Mouse (Mus musculus): ENCODE measurements around the gene Srm. TPM values are rescaled to one million over a fixed set of nuclear protein-coding genes. Genes with fewer than 3 reads are reported as not detected.

Gene Srm
- polyA plus RNA-seq, 1 experiment: 44.5 TPM

- Histone ChIP-seq H3K4me1 (ENCODE audit: control insufficient read depth, insufficient read depth, insufficient read length, low read length) (peaks cover 13% of the 10 kb centered on the region), H3K27me3 (ENCODE audit: control insufficient read depth, insufficient read depth, low read length) (no peaks in the 10 kb centered on the region), H3K36me3 (ENCODE audit: control insufficient read depth, insufficient read depth, low read length) (no peaks in the 10 kb centered on the region), H3K27ac (ENCODE audit: insufficient read depth, low read depth, low read length) (0 out of 2 replicates have a peak within 1 kb of the TSS, but pooled peaks have one; percentile 2), H3K4me3 (ENCODE audit: low read depth, low read length) (peak within 1 kb of the TSS; percentile 33)
- 52% methylated on average over 15 of the region's 15 CpGs for WGBS
- TF ChIP-seq CTCF (IDR thresholded peaks at IDR 0.05; ENCODE audit: extremely low read depth, insufficient read length, insufficient replicate concordance, low read depth, low read length) (no peak), POLR2A (IDR thresholded peaks at IDR 0.05; ENCODE audit: low read depth, low read length) (no peak; the same call in 1 of the 2 replicates)
Observed at GRCm38 (mm10) chr4:148643291-148644156, 52.2 kb downstream of the Srm start, which contains the start of gene Gm572. Gm572 (plus strand) TSS chr4:148643317.

- H3K4me3 ChIP-seq (ENCODE audit: low read depth, low read length): peak overlapping the region; percentile 33
- TF ChIP-seq CTCF (IDR thresholded peaks at IDR 0.05; ENCODE audit: extremely low read depth, insufficient read length, insufficient replicate concordance, low read depth, low read length) (peak; percentile 93; the same call in 1 of the 2 replicates), POLR2A (IDR thresholded peaks at IDR 0.05; ENCODE audit: low read depth, low read length) (no peak)
- H3K36me3 ChIP-seq (ENCODE audit: control insufficient read depth, insufficient read depth, low read length): no peaks in the 10 kb centered on the region
- H3K4me1 ChIP-seq (ENCODE audit: control insufficient read depth, insufficient read depth, insufficient read length, low read length): peaks cover 13% of the 10 kb centered on the region
- H3K27me3 ChIP-seq (ENCODE audit: control insufficient read depth, insufficient read depth, low read length): no peaks in the 10 kb centered on the region
- 0 out of 2 replicates have a peak overlapping the region, but pooled peaks have one; percentile 2 for H3K27ac ChIP-seq (ENCODE audit: insufficient read depth, low read depth, low read length)
- 5% methylated on average over 9 of the region's 9 CpGs for WGBS
Observed at GRCm38 (mm10) chr4:148644157-148644511, 52.8 kb downstream of the Srm start.

Other genes starting within 250 kb of the Srm start
- 8.5 and 10.5 TPM in 2 replicates for gene Ubiad1, start 146.7 kb upstream of the Srm start, polyA plus RNA-seq (2012; rRNA removed)
- gene Mtor, start 142.9 kb upstream of the Srm start, polyA plus RNA-seq (2012; rRNA removed): 7.6 and 16.0 TPM in 2 replicates
- gene Angptl7, start 91.0 kb upstream of the Srm start, polyA plus RNA-seq (2012; rRNA removed): 0.33 TPM in 1 of 2 replicates, not detected in the other
- 8.6 and 11.3 TPM in 2 replicates for gene Exosc10, start 33.1 kb upstream of the Srm start, polyA plus RNA-seq (2012; rRNA removed)
- 0.16 and 1.7 TPM in 2 replicates for gene Masp2, start 11.1 kb downstream of the Srm start, polyA plus RNA-seq (2012; rRNA removed)
- gene Tardbp, start 35.5 kb downstream of the Srm start, polyA plus RNA-seq (2012; rRNA removed): 6.7 and 7.7 TPM in 2 replicates
- gene Gm572, start 51.8 kb downstream of the Srm start, polyA plus RNA-seq (2012; rRNA removed): 0.08 TPM in 1 of 2 replicates, not detected in the other
- 46.4 and 120 TPM in 2 replicates for gene Casz1, start 212.9 kb downstream of the Srm start, polyA plus RNA-seq (2012; rRNA removed)

Data from small intestine, adult 2 months (tissue).